Mouse (Mus musculus) lung, embryonic 14.5 days (tissue): ENCODE measurements around the gene Rad51d. TPM values are rescaled to one million over a fixed set of nuclear protein-coding genes. Genes with fewer than 3 reads are reported as not detected.

Experiments
- ATAC-seq: fragments of 200-750 bp; cut with Nextera tagmentation; 2 replicates; pipeline ENCODE4 v1.8.0; 2017; ENCODE audit warnings: mild to moderate bottlenecking, moderate TSS enrichment, moderate library complexity; ENCODE audit not compliant: insufficient read depth
- DNase-seq: peaks from one replicate; pipeline ENCODE4 v3.0.0-alpha.2; 2015
- H3K27ac ChIP-seq: fragments of 300-500 bp; sonication (generic); 2 replicates; pipeline ENCODE4 v1.5.1; 2014; ENCODE audit warnings: low read depth, mild to moderate bottlenecking, moderate library complexity
- H3K27me3 ChIP-seq: fragments of 300-500 bp; sonication (generic); 2 replicates; pipeline ENCODE4 v1.6.1; 2014; ENCODE audit warnings: low read length, control low read depth; ENCODE audit not compliant: insufficient read depth
- H3K36me3 ChIP-seq: fragments of 300-500 bp; sonication (generic); 2 replicates; pipeline ENCODE4 v1.6.1; 2014; ENCODE audit warnings: control low read depth; ENCODE audit not compliant: insufficient read depth
- H3K4me1 ChIP-seq: fragments of 300-500 bp; sonication (generic); 2 replicates; pipeline ENCODE4 v1.6.1; 2014; ENCODE audit warnings: antibody characterized with exemption, control low read depth; ENCODE audit not compliant: insufficient read depth
- H3K4me2 ChIP-seq: fragments of 300-500 bp; sonication (generic); 2 replicates; pipeline ENCODE4 v1.6.1; 2014; ENCODE audit warnings: mild to moderate bottlenecking
- H3K4me3 ChIP-seq: fragments of 300-500 bp; sonication (generic); 2 replicates; pipeline ENCODE4 v1.5.1; 2014; ENCODE audit warnings: low read depth, low read length
- H3K9ac ChIP-seq: fragments of 300-500 bp; sonication (generic); 2 replicates; pipeline ENCODE4 v1.6.1; 2014
- H3K9me3 ChIP-seq: fragments of 300-500 bp; sonication (generic); 2 replicates; pipeline ENCODE4 v1.6.1; 2016; ENCODE audit warnings: low read depth, low read length, control low read depth
- CTCF ChIP-seq: IDR thresholded peaks from 2 replicates; pipeline ENCODE4 v1.5.1; 2016; ENCODE audit warnings: antibody characterized with exemption, low read depth
- WGBS: fragments of 180-500 bp; shearing (Covaris S2); extraction: QIAGEN DNeasy Blood & Tissue Kit; methylation state at CpG from one replicate; pipeline ENCODE4 v1.1.7; 2014; 5-methylcytosine and 5-hydroxymethylcytosine counted together
- polyA plus RNA-seq: library from polyadenylated mRNA; unstranded; fragments of >200 nt; fragmentation: Nextera tagmentation; extraction: Ambion mirVana; gene quantifications from 2 replicates; pipeline ENCODE4 v1.2.1, GENCODE M21; 2014

Rad51d gene
- polyA plus RNA-seq, 1 experiment from 2014 or later = 14.5 TPM

GRCm38 (mm10) chr11:82921691-82922090 is 31.3 kb upstream of the Rad51d start:
- Histone ChIP-seq H3K36me3 (no peaks in the 10 kb centered on the region), H3K4me3 (no peak overlapping the region), H3K4me1 (no peaks in the 10 kb centered on the region), H3K27me3 (peaks cover 7% of the 10 kb centered on the region; the same call in 1 of the 2 replicates), H3K9ac (no peak overlapping the region), H3K27ac (no peak overlapping the region), H3K9me3 (no peaks in the 10 kb centered on the region), H3K4me2 (no peak overlapping the region)
- ATAC-seq = no peak
- TF ChIP-seq CTCF = no peak
- DNase-seq = no peak
- 65% methylated on average over 4 of the region's 4 CpGs for WGBS

GRCm38 (mm10) chr11:82920768-82921167 is 30.4 kb upstream of the Rad51d start:
- no peak for TF ChIP-seq CTCF
- H3K36me3 ChIP-seq = no peaks in the 10 kb centered on the region
- 0 out of 2 replicates have a peak, but pooled peaks cover 3% of the 10 kb centered on the region for H3K27me3 ChIP-seq
- no peaks in the 10 kb centered on the region for H3K4me1 ChIP-seq
- H3K9ac ChIP-seq = no peak overlapping the region
- ATAC-seq (no peak), DNase-seq (no peak)
- WGBS = 23% methylated on average over 10 of the region's 10 CpGs
- H3K9me3 ChIP-seq = no peaks in the 10 kb centered on the region
- H3K4me2 ChIP-seq = no peak overlapping the region
- H3K27ac ChIP-seq = no peak overlapping the region
- no peak overlapping the region for H3K4me3 ChIP-seq

GRCm38 (mm10) chr11:82914711-82915352 is 24.4 kb upstream of the Rad51d start:
- WGBS = 7% methylated on average over 16 of the region's 16 CpGs

GRCm38 (mm10) chr11:82910679-82911389 is 20.4 kb upstream of the Rad51d start:
- Histone ChIP-seq H3K9ac (no peak overlapping the region), H3K27ac (no peak overlapping the region), H3K9me3 (no peaks in the 10 kb centered on the region), H3K36me3 (peaks cover 10% of the 10 kb centered on the region; the same call in 1 of the 2 replicates), H3K4me2 (no peak overlapping the region), H3K4me3 (no peak overlapping the region), H3K27me3 (no peaks in the 10 kb centered on the region), H3K4me1 (0 out of 2 replicates have a peak, but pooled peaks cover 4% of the 10 kb centered on the region)
- WGBS = 58% methylated on average over 11 of the region's 11 CpGs
- no peak for TF ChIP-seq CTCF
- ATAC-seq (no peak), DNase-seq (no peak)

More at GRCm38 (mm10) chr11:82914711-82915352, 24.4 kb upstream of the Rad51d start:
- Histone ChIP-seq H3K27ac (no peak overlapping the region), H3K9me3 (no peaks in the 10 kb centered on the region), H3K4me2 (peak overlapping the region; percentile 54), H3K4me1 (no peaks in the 10 kb centered on the region), H3K9ac (no peak overlapping the region), H3K27me3 (no peaks in the 10 kb centered on the region), H3K4me3 (no peak overlapping the region), H3K36me3 (no peaks in the 10 kb centered on the region)
- peak; percentile 98 for TF ChIP-seq CTCF
- ATAC-seq (peak; percentile 71), DNase-seq (peak; percentile 91)

GRCm38 (mm10) chr11:82910250-82910649 is 19.8 kb upstream of the Rad51d start, which contains the start of gene Unc45b:
Unc45b (plus strand) TSS chr11:82910550.
- no peak for TF ChIP-seq CTCF
- ATAC-seq (no peak), DNase-seq (no peak)
- Histone ChIP-seq H3K9me3 (no peaks in the 10 kb centered on the region), H3K27me3 (no peaks in the 10 kb centered on the region), H3K9ac (no peak within 1 kb of the TSS), H3K36me3 (peaks cover 16% of the 10 kb centered on the region; the same call in 1 of the 2 replicates), H3K27ac (no peak within 1 kb of the TSS), H3K4me3 (no peak within 1 kb of the TSS), H3K4me2 (no peak within 1 kb of the TSS), H3K4me1 (0 out of 2 replicates have a peak, but pooled peaks cover 4% of the 10 kb centered on the region)
- 76% methylated on average over 4 of the region's 4 CpGs for WGBS

GRCm38 (mm10) chr11:82908608-82908989 is 18.2 kb upstream of the Rad51d start:
- Histone ChIP-seq H3K36me3 (peaks cover 32% of the 10 kb centered on the region), H3K4me3 (peak overlapping the region; percentile 66), H3K4me1 (0 out of 2 replicates have a peak, but pooled peaks cover 4% of the 10 kb centered on the region), H3K9ac (peak overlapping the region; percentile 64), H3K4me2 (peak overlapping the region; percentile 82), H3K9me3 (no peaks in the 10 kb centered on the region), H3K27me3 (no peaks in the 10 kb centered on the region), H3K27ac (no peak overlapping the region)
- ATAC-seq (no peak), DNase-seq (no peak)
- whole genome bisulfite sequencing = 35% methylated on average over 10 of the region's 10 CpGs
- TF ChIP-seq CTCF = no peak
